Mouse (Mus musculus) heart, embryonic 12.5 days (tissue): ENCODE measurements at regions not wholly inside any gene's neighbourhood (a gene's known extent, or its start where the extent isn't known, plus 50 kb on each side); places are given as distances from the start of the nearest gene placed in this dataset.

ENCODE experiments used
- ATAC-seq: fragments of 200-750 bp; cut with Nextera tagmentation; 2 replicates; pipeline ENCODE4 v1.8.0; 2017; ENCODE audit warnings: moderate TSS enrichment, moderate library complexity; ENCODE audit not compliant: insufficient number of reproducible peaks, low FRiP score
- H3K27ac ChIP-seq: fragments of 300-500 bp; sonication (generic); 2 replicates; pipeline ENCODE4 v1.5.1; 2016; ENCODE audit warnings: mild to moderate bottlenecking, moderate library complexity; ENCODE audit not compliant: poor library complexity, severe bottlenecking
- H3K27me3 ChIP-seq: fragments of 300-500 bp; sonication (generic); replicated peaks from 2 replicates; pipeline ENCODE4 v1.6.1; 2016; ENCODE audit warnings: mild to moderate bottlenecking, moderate library complexity
- H3K36me3 ChIP-seq: fragments of 300-500 bp; sonication (generic); 2 replicates; pipeline ENCODE4 v1.6.1; 2016; ENCODE audit warnings: mild to moderate bottlenecking, moderate library complexity
- H3K4me1 ChIP-seq: fragments of 300-500 bp; sonication (generic); replicated peaks from 2 replicates; pipeline ENCODE4 v1.6.1; 2016; ENCODE audit warnings: mild to moderate bottlenecking
- H3K4me2 ChIP-seq: fragments of 300-500 bp; sonication (generic); 2 replicates; pipeline ENCODE4 v1.6.1; 2016; ENCODE audit warnings: mild to moderate bottlenecking, moderate library complexity
- H3K4me3 ChIP-seq: fragments of 300-500 bp; sonication (generic); 2 replicates; pipeline ENCODE4 v1.5.1; 2016; ENCODE audit warnings: mild to moderate bottlenecking
- H3K9ac ChIP-seq: fragments of 300-500 bp; sonication (generic); 2 replicates; pipeline ENCODE4 v1.6.1; 2016; ENCODE audit warnings: mild to moderate bottlenecking, moderate library complexity
- H3K9me3 ChIP-seq: fragments of 300-500 bp; sonication (generic); replicated peaks from 2 replicates; pipeline ENCODE4 v1.6.1; 2016; ENCODE audit warnings: mild to moderate bottlenecking, moderate library complexity
- WGBS: fragments of 180-500 bp; shearing (Covaris S2); methylation state at CpG from one replicate; pipeline ENCODE4 v1.1.7; 2016; 5-methylcytosine and 5-hydroxymethylcytosine counted together

GRCm38 (mm10) chr2:180826742-180827141 lies 50.0 kb upstream of the Bhlhe23 start:
- peaks cover 11% of the 10 kb centered on the region; the same call in 1 of the 2 replicates for H3K4me1 ChIP-seq
- H3K9ac ChIP-seq = no peak overlapping the region
- no peaks in the 10 kb centered on the region for H3K36me3 ChIP-seq
- H3K4me3 ChIP-seq = no peak overlapping the region
- no peak for ATAC-seq
- H3K27me3 ChIP-seq = peaks cover 13% of the 10 kb centered on the region; the same call in 1 of the 2 replicates
- no peak overlapping the region for H3K4me2 ChIP-seq
- 93% methylated on average over 1 of the region's 1 CpGs for WGBS
- H3K27ac ChIP-seq = no peak overlapping the region
- no peaks in the 10 kb centered on the region for H3K9me3 ChIP-seq
